Mouse (Mus musculus) CH12.LX (cell line): ENCODE data around the gene Rasl11b. TPM values are rescaled to one million over a fixed set of nuclear protein-coding genes. Genes with fewer than 3 reads are reported as not detected.

Source experiments
- DNase-seq: peaks from one replicate; pipeline ENCODE4 v3.0.0-alpha.2; 2013; ENCODE audit errors: extremely low read depth
- H3K27ac ChIP-seq: 2 replicates; pipeline ENCODE4 v1.5.1; 2012; ENCODE audit warnings: low read depth, mild to moderate bottlenecking, control low read depth, moderate library complexity; ENCODE audit not compliant: insufficient read depth
- H3K27me3 ChIP-seq: replicated peaks from 2 replicates; pipeline ENCODE3; 2012; ENCODE audit warnings: inconsistent platforms
- H3K36me3 ChIP-seq, 2 experiments: replicated peaks in 1 of 2; 2 replicates each; pipeline versions ENCODE3 to v1.6.1; 2012; ENCODE audit warnings: inconsistent platforms in 1 of 2, low read length in 1 of 2, mild to moderate bottlenecking in 1 of 2, mixed read lengths in 1 of 2, moderate library complexity in 1 of 2; ENCODE audit not compliant: control insufficient read depth in 1 of 2, insufficient read depth in 1 of 2
- H3K4me1 ChIP-seq, 2 experiments: 2 replicates each; pipeline ENCODE4 v1.6.1; 2012; ENCODE audit warnings: inconsistent platforms in 1 of 2, moderate library complexity in 1 of 2; ENCODE audit not compliant: insufficient read depth in 2 of 2, control insufficient read depth in 1 of 2
- H3K4me2 ChIP-seq: 2 replicates; pipeline ENCODE4 v1.6.1; 2012; ENCODE audit warnings: low read depth, mild to moderate bottlenecking, control low read depth; ENCODE audit not compliant: poor library complexity, insufficient read depth, severe bottlenecking
- H3K4me3 ChIP-seq, 3 experiments: fragments of 150-350 bp in 1 of 3; sonication (generic) in 1 of 3; replicated peaks in 1 of 3; 2 replicates each; pipeline versions ENCODE3 to v1.5.1; 2011 to 2012; ENCODE audit warnings: low read depth in 2 of 3, low read length in 2 of 3, mild to moderate bottlenecking in 2 of 3, moderate library complexity in 2 of 3, control low read depth in 1 of 3, improper control_type of control experiment in 1 of 3, inconsistent platforms in 1 of 3, mixed read lengths in 1 of 3; ENCODE audit not compliant: poor library complexity in 1 of 3
- H3K79me2 ChIP-seq: replicated peaks from 2 replicates; pipeline ENCODE4 v1.6.1; 2012; ENCODE audit warnings: mild to moderate bottlenecking, moderate library complexity; ENCODE audit not compliant: control insufficient read depth, poor library complexity, insufficient read depth, severe bottlenecking; ENCODE audit errors: extremely low read depth
- H3K9ac ChIP-seq: 2 replicates; pipeline ENCODE4 v1.6.1; 2012; ENCODE audit warnings: low read depth, mild to moderate bottlenecking, control low read depth, moderate library complexity; ENCODE audit not compliant: insufficient read depth
- H3K9me3 ChIP-seq: replicated peaks from 2 replicates; pipeline ENCODE3; 2012; ENCODE audit warnings: low read length, inconsistent platforms, mixed read lengths
- CHD2 ChIP-seq: IDR thresholded peaks from 2 replicates; pipeline ENCODE4 v1.6.1; 2011; ENCODE audit warnings: low read length, improper control_type of control experiment
- ELF1 ChIP-seq: IDR thresholded peaks from 2 replicates; pipeline ENCODE4 v1.6.1; 2014; ENCODE audit warnings: low read depth, mild to moderate bottlenecking, inconsistent platforms, low read length, improper control_type of control experiment
- ETS1 ChIP-seq: conservative IDR thresholded peaks from 2 replicates; pipeline ENCODE4 v1.6.1; 2012; ENCODE audit warnings: low read depth, mild to moderate bottlenecking, inconsistent platforms, low read length, improper control_type of control experiment, moderate library complexity
- GABPA ChIP-seq: IDR thresholded peaks from 2 replicates; pipeline ENCODE4 v1.6.1; 2012; ENCODE audit warnings: low read depth, low read length, improper control_type of control experiment, inconsistent platforms; ENCODE audit not compliant: insufficient replicate concordance
- IRF4 ChIP-seq: IDR thresholded peaks from 2 replicates; pipeline ENCODE4 v1.6.1; 2014; ENCODE audit warnings: low read depth, mild to moderate bottlenecking, inconsistent platforms, low read length, improper control_type of control experiment
- JUN ChIP-seq: IDR thresholded peaks from 2 replicates; pipeline ENCODE4 v1.6.1; 2011; ENCODE audit warnings: low read depth, mild to moderate bottlenecking, low read length, improper control_type of control experiment, moderate library complexity; ENCODE audit not compliant: insufficient read depth
- MAZ ChIP-seq: IDR thresholded peaks from 2 replicates; pipeline ENCODE4 v1.6.1; 2012; ENCODE audit warnings: low read depth, mild to moderate bottlenecking, inconsistent platforms, low read length, improper control_type of control experiment, moderate library complexity
- MYC ChIP-seq: IDR thresholded peaks from 2 replicates; pipeline ENCODE4 v1.6.1; 2011; ENCODE audit warnings: low read depth, mild to moderate bottlenecking, improper control_type of control experiment, low read length
- POLR2A ChIP-seq: IDR thresholded peaks from 2 replicates; pipeline ENCODE4 v1.6.1; 2011; ENCODE audit warnings: low read depth, mild to moderate bottlenecking, improper control_type of control experiment, low read length
- POLR2AphosphoS2 ChIP-seq: IDR thresholded peaks from 2 replicates; pipeline ENCODE4 v1.6.1; 2011; ENCODE audit warnings: low read depth, low read length, improper control_type of control experiment
- SIN3A ChIP-seq: IDR thresholded peaks from 2 replicates; pipeline ENCODE4 v1.6.1; 2012; ENCODE audit warnings: low read length, improper control_type of control experiment, inconsistent platforms
- TBP ChIP-seq: conservative IDR thresholded peaks from 2 replicates; pipeline ENCODE4 v1.6.1; 2011; ENCODE audit warnings: low read depth, low read length, improper control_type of control experiment
- ZMIZ1 ChIP-seq: IDR thresholded peaks from 2 replicates; pipeline ENCODE4 v1.6.1; 2012; ENCODE audit warnings: low read depth, mild to moderate bottlenecking, inconsistent platforms, low read length, improper control_type of control experiment
- ZNF384 ChIP-seq: IDR thresholded peaks from 2 replicates; pipeline ENCODE4 v1.6.1; 2012; ENCODE audit warnings: low read depth, low read length, improper control_type of control experiment, inconsistent platforms
- dilution Hi-C: fragments of 300-500 bp; cut with MboI; formaldehyde crosslinking; loops from 2 replicates; pipeline ENCODE4 v1.14.3; 2020; ENCODE audit warnings: low sequenced_read_pairs; ENCODE audit not compliant: extremely low pct_unique_long_range_greater_than_20kb, extremely low pct_ligation_motif_present
- in situ Hi-C: fragments of 300-500 bp; cut with MboI; formaldehyde crosslinking; loops from 3 replicates; pipeline ENCODE4 v1.14.3; 2019; ENCODE audit warnings: low sequenced_read_pairs, low pct_ligation_motif_present, low pct_unique_long_range_greater_than_20kb, mixed read lengths
- polyA plus RNA-seq: library from polyadenylated mRNA; unstranded; fragments of >175 nt; gene quantifications from 2 replicates; pipeline ENCODE4 v1.2.1, GENCODE M21; 2012; ENCODE audit warnings: low read depth; ENCODE audit not compliant: insufficient read length
- total RNA-seq, 2 experiments: library from RNA; depleted of rRNA; stranded (reverse); fragments of 300-350 nt in 1 of 2; fragments of >200 nt in 1 of 2; gene quantifications; 2 replicates each; pipeline ENCODE4 v1.2.3; 2012 to 2014

The Rasl11b gene
- total and polyA plus RNA-seq, 3 experiments = 0.21 to 2.7 (median 0.60) TPM

- in situ Hi-C loops (no loop called here), dilution Hi-C loops (no loop called here)
- Histone ChIP-seq H3K4me3 (no peak overlapping the region), H3K27ac (no peak overlapping the region), H3K9me3 (no peaks in the 10 kb centered on the region), H3K79me2 (no peaks in the 10 kb centered on the region), H3K27me3 (no peaks in the 10 kb centered on the region), H3K4me2 (no peak overlapping the region), H3K36me3 (peaks cover 0 to 26% of the 10 kb centered on the region in 2 experiments), H3K9ac (no peak overlapping the region), H3K4me1 (peaks cover 12 to 63% of the 10 kb centered on the region in 2 experiments)
- TF ChIP-seq ZNF384 = peak; percentile 41
- TF ChIP-seq MYC = no peak
- TF ChIP-seq TBP = no peak
- peak; percentile 10 for DNase-seq
Observed at GRCm38 (mm10) chr5:74196307-74196618, 1.2 kb downstream of the Rasl11b start.

- no peaks in the 10 kb centered on the region for H3K9me3 ChIP-seq
- TF ChIP-seq ZMIZ1 = no peak
- no peak for TF ChIP-seq IRF4
- TF ChIP-seq POLR2AphosphoS2 = no peak
- TF ChIP-seq POLR2A = no peak
- no peak for TF ChIP-seq MYC
- TF ChIP-seq SIN3A = no peak
- TF ChIP-seq GABPA = no peak
- TF ChIP-seq JUN = no peak
- no peak for TF ChIP-seq MAZ
- TF ChIP-seq ELF1 = no peak
- TF ChIP-seq ETS1 = no peak
- no peak for TF ChIP-seq CHD2
- TF ChIP-seq, all 38 proteins: peak for 0
- Histone ChIP-seq H3K27ac (no peak overlapping the region), H3K4me1 (peaks cover 11 to 53% of the 10 kb centered on the region in 2 experiments), H3K79me2 (no peaks in the 10 kb centered on the region), H3K9ac (no peak overlapping the region), H3K4me3 (no peak overlapping the region), H3K4me2 (no peak overlapping the region), H3K27me3 (no peaks in the 10 kb centered on the region), H3K36me3 (peaks cover 0 to 26% of the 10 kb centered on the region in 2 experiments)
- DNase-seq = no peak
- dilution Hi-C loops (no loop called here), in situ Hi-C loops (no loop called here)
Observed at GRCm38 (mm10) chr5:74197541-74198330, 2.6 kb downstream of the Rasl11b start.
